Mouse (Mus musculus): ENCODE measurements around the gene Mxra7. TPM values are rescaled to one million over a fixed set of nuclear protein-coding genes. Genes with fewer than 3 reads are reported as not detected.
"Not testable (repeated sequence)": the region's sequence is repeated elsewhere in the genome, so short reads cannot be mapped to it uniquely, and the experiment has no call there.

Gene Mxra7
- polyA plus RNA-seq, 1 experiment from 2014 or later = 18.4 TPM

GRCm38 (mm10) chr11:116837441-116837840, 9.6 kb upstream of the Mxra7 start:
- Histone ChIP-seq H3K4me3 (ENCODE audit: low read depth, low read length) (no peak overlapping the region), H3K4me1 (replicated peaks; ENCODE audit: control insufficient read depth, insufficient read depth) (peaks cover 6% of the 10 kb centered on the region), H3K9ac (ENCODE audit: low read length) (no peak overlapping the region), H3K9me3 (ENCODE audit: control insufficient read depth, low read length) (no peaks in the 10 kb centered on the region), H3K27ac (replicated peaks) (no peak overlapping the region), H3K36me3 (ENCODE audit: control insufficient read depth, insufficient read depth, low read length) (peaks cover 27% of the 10 kb centered on the region), H3K4me2 (replicated peaks; ENCODE audit: low read depth) (no peak overlapping the region), H3K27me3 (ENCODE audit: control insufficient read depth, insufficient read depth, low read length) (no peaks in the 10 kb centered on the region)
- DNase-seq (ENCODE audit: low spot score) (no peak), ATAC-seq (ENCODE audit: low FRiP score, low TSS enrichment) (no peak)
- 88% methylated on average over 10 of the region's 10 CpGs for WGBS
- no peak for TF ChIP-seq EP300 (optimal IDR thresholded peaks at IDR 0.05)
- TF ChIP-seq CTCF (IDR thresholded peaks at IDR 0.05; ENCODE audit: low read depth) = peak; percentile 24; the same call in 1 of the 2 replicates

GRCm38 (mm10) chr11:116836283-116836682, 8.4 kb upstream of the Mxra7 start:
- ATAC-seq (ENCODE audit: low FRiP score, low TSS enrichment) (no peak), DNase-seq (ENCODE audit: low spot score) (no peak)
- Histone ChIP-seq H3K4me3 (ENCODE audit: low read depth, low read length) (no peak overlapping the region), H3K27me3 (ENCODE audit: control insufficient read depth, insufficient read depth, low read length) (no peaks in the 10 kb centered on the region), H3K4me1 (replicated peaks; ENCODE audit: control insufficient read depth, insufficient read depth) (peaks cover 3% of the 10 kb centered on the region; the same call in 1 of the 2 replicates), H3K9me3 (ENCODE audit: control insufficient read depth, low read length) (no peaks in the 10 kb centered on the region), H3K27ac (replicated peaks) (no peak overlapping the region), H3K4me2 (replicated peaks; ENCODE audit: low read depth) (no peak overlapping the region), H3K9ac (ENCODE audit: low read length) (no peak overlapping the region), H3K36me3 (ENCODE audit: control insufficient read depth, insufficient read depth, low read length) (peaks cover 27% of the 10 kb centered on the region)
- TF ChIP-seq CTCF (IDR thresholded peaks at IDR 0.05; ENCODE audit: low read depth) = no peak
- TF ChIP-seq EP300 (optimal IDR thresholded peaks at IDR 0.05) = no peak
- WGBS = 84% methylated on average over 4 of the region's 4 CpGs

GRCm38 (mm10) chr11:116834954-116835353, 7.1 kb upstream of the Mxra7 start:
- WGBS = 94% methylated on average over 1 of the region's 1 CpGs
- no peaks in the 10 kb centered on the region for H3K27me3 ChIP-seq (ENCODE audit: control insufficient read depth, insufficient read depth, low read length)
- H3K9me3 ChIP-seq (ENCODE audit: control insufficient read depth, low read length) = no peaks in the 10 kb centered on the region
- H3K4me2 ChIP-seq (replicated peaks; ENCODE audit: low read depth) = no peak overlapping the region
- DNase-seq (ENCODE audit: low spot score) = no peak
- no peak overlapping the region for H3K9ac ChIP-seq (ENCODE audit: low read length)
- no peak for TF ChIP-seq EP300 (optimal IDR thresholded peaks at IDR 0.05)
- TF ChIP-seq CTCF (IDR thresholded peaks at IDR 0.05; ENCODE audit: low read depth) = no peak
- no peaks in the 10 kb centered on the region for H3K4me1 ChIP-seq (replicated peaks; ENCODE audit: control insufficient read depth, insufficient read depth)
- ATAC-seq (ENCODE audit: low FRiP score, low TSS enrichment) = no peak
- no peak overlapping the region for H3K4me3 ChIP-seq (ENCODE audit: low read depth, low read length)
- no peak overlapping the region for H3K27ac ChIP-seq (replicated peaks)
- H3K36me3 ChIP-seq (ENCODE audit: control insufficient read depth, insufficient read depth, low read length) = peaks cover 26% of the 10 kb centered on the region

GRCm38 (mm10) chr11:116832172-116832685, 4.4 kb upstream of the Mxra7 start:
- Histone ChIP-seq H3K9me3 (ENCODE audit: control insufficient read depth, low read length) (no peaks in the 10 kb centered on the region), H3K4me2 (replicated peaks; ENCODE audit: low read depth) (no peak overlapping the region), H3K27ac (replicated peaks) (no peak overlapping the region), H3K4me3 (ENCODE audit: low read depth, low read length) (no peak overlapping the region), H3K27me3 (ENCODE audit: control insufficient read depth, insufficient read depth, low read length) (no peaks in the 10 kb centered on the region), H3K4me1 (replicated peaks; ENCODE audit: control insufficient read depth, insufficient read depth) (no peaks in the 10 kb centered on the region), H3K9ac (ENCODE audit: low read length) (no peak overlapping the region), H3K36me3 (ENCODE audit: control insufficient read depth, insufficient read depth, low read length) (peaks cover 13% of the 10 kb centered on the region)
- 21% methylated on average over 4 of the region's 4 CpGs for WGBS
- TF ChIP-seq EP300 (optimal IDR thresholded peaks at IDR 0.05) = no peak
- no peak for TF ChIP-seq CTCF (IDR thresholded peaks at IDR 0.05; ENCODE audit: low read depth)
- DNase-seq (ENCODE audit: low spot score) (no peak), ATAC-seq (ENCODE audit: low FRiP score, low TSS enrichment) (no peak)

GRCm38 (mm10) chr11:116826550-116827504, 1.0 kb downstream of the Mxra7 start:
- ATAC-seq (ENCODE audit: low FRiP score, low TSS enrichment) (no peak), DNase-seq (ENCODE audit: low spot score) (no peak)
- peak overlapping the region; percentile 85 for H3K27ac ChIP-seq (replicated peaks)
- whole genome bisulfite sequencing = 47% methylated on average over 17 of the region's 17 CpGs
- peak overlapping the region; percentile 62 for H3K4me3 ChIP-seq (ENCODE audit: low read depth, low read length)
- H3K4me1 ChIP-seq (replicated peaks; ENCODE audit: control insufficient read depth, insufficient read depth) = peaks cover 3% of the 10 kb centered on the region
- peak overlapping the region; percentile 77 for H3K4me2 ChIP-seq (replicated peaks; ENCODE audit: low read depth)
- no peaks in the 10 kb centered on the region for H3K9me3 ChIP-seq (ENCODE audit: control insufficient read depth, low read length)
- TF ChIP-seq EP300 (optimal IDR thresholded peaks at IDR 0.05) (no peak), CTCF (IDR thresholded peaks at IDR 0.05; ENCODE audit: low read depth) (no peak)
- H3K36me3 ChIP-seq (ENCODE audit: control insufficient read depth, insufficient read depth, low read length) = no peaks in the 10 kb centered on the region
- peak overlapping the region; percentile 84 for H3K9ac ChIP-seq (ENCODE audit: low read length)
- no peaks in the 10 kb centered on the region for H3K27me3 ChIP-seq (ENCODE audit: control insufficient read depth, insufficient read depth, low read length)

- Histone ChIP-seq H3K27me3 (ENCODE audit: control insufficient read depth, insufficient read depth, low read length) (no peaks in the 10 kb centered on the region), H3K4me1 (replicated peaks; ENCODE audit: control insufficient read depth, insufficient read depth) (peaks cover 9% of the 10 kb centered on the region), H3K4me3 (ENCODE audit: low read depth, low read length) (no peak overlapping the region), H3K27ac (replicated peaks) (no peak overlapping the region), H3K36me3 (ENCODE audit: control insufficient read depth, insufficient read depth, low read length) (no peaks in the 10 kb centered on the region), H3K4me2 (replicated peaks; ENCODE audit: low read depth) (no peak overlapping the region), H3K9me3 (ENCODE audit: control insufficient read depth, low read length) (no peaks in the 10 kb centered on the region), H3K9ac (ENCODE audit: low read length) (no peak overlapping the region)
- ATAC-seq (ENCODE audit: low FRiP score, low TSS enrichment) = no peak
- TF ChIP-seq CTCF (IDR thresholded peaks at IDR 0.05; ENCODE audit: low read depth) (no peak), EP300 (optimal IDR thresholded peaks at IDR 0.05) (no peak)
- DNase-seq (ENCODE audit: low spot score) = no peak
- WGBS = 69% methylated on average over 5 of the region's 5 CpGs
Measured at GRCm38 (mm10) chr11:116825230-116825629, 2.6 kb downstream of the Mxra7 start.

- H3K4me1 ChIP-seq (replicated peaks; ENCODE audit: control insufficient read depth, insufficient read depth) = not testable (repeated sequence)
Measured at GRCm38 (mm10) chr11:116823885-116824284, 4.0 kb downstream of the Mxra7 start.

More at GRCm38 (mm10) chr11:116823885-116824284, 4.0 kb downstream of the Mxra7 start:
- not testable (repeated sequence) for ATAC-seq (ENCODE audit: low FRiP score, low TSS enrichment); H3K27me3 ChIP-seq (ENCODE audit: control insufficient read depth, insufficient read depth, low read length); H3K4me3 ChIP-seq (ENCODE audit: low read depth, low read length); H3K27ac ChIP-seq (replicated peaks); H3K36me3 ChIP-seq (ENCODE audit: control insufficient read depth, insufficient read depth, low read length); H3K9me3 ChIP-seq (ENCODE audit: control insufficient read depth, low read length); H3K9ac ChIP-seq (ENCODE audit: low read length); DNase-seq (ENCODE audit: low spot score); H3K4me2 ChIP-seq (replicated peaks; ENCODE audit: low read depth)
- 96% methylated on average over 10 of the region's 10 CpGs for whole genome bisulfite sequencing
